Mouse (Mus musculus) liver, embryonic 14.5 days (tissue): ENCODE results near the gene Sfn. TPM values are rescaled to one million over a fixed set of nuclear protein-coding genes. Genes with fewer than 3 reads are reported as not detected.

Experiments
- ATAC-seq: fragments of 200-750 bp; cut with Nextera tagmentation; 2 replicates; pipeline ENCODE4 v1.8.0; 2017; ENCODE audit warnings: moderate number of reproducible peaks, mild to moderate bottlenecking, moderate library complexity; ENCODE audit not compliant: insufficient read depth
- DNase-seq, 3 experiments: peaks; one replicate each; pipeline ENCODE4 v3.0.0-alpha.2; 2012 to 2013; ENCODE audit warnings: low read depth in 3 of 3, low spot score in 3 of 3
- H3K27ac ChIP-seq: fragments of 300-500 bp; sonication (generic); 2 replicates; pipeline ENCODE4 v1.5.1; 2014; ENCODE audit warnings: moderate library complexity, mild to moderate bottlenecking, control low read depth, inconsistent platforms
- H3K27me3 ChIP-seq: fragments of 300-500 bp; sonication (generic); 2 replicates; pipeline ENCODE4 v1.6.1; 2014; ENCODE audit warnings: mild to moderate bottlenecking, low read length, moderate library complexity; ENCODE audit not compliant: control insufficient read depth, insufficient read depth
- H3K36me3 ChIP-seq: fragments of 300-500 bp; sonication (generic); replicated peaks from 2 replicates; pipeline ENCODE4 v1.6.1; 2014; ENCODE audit warnings: low read depth; ENCODE audit not compliant: control insufficient read depth, insufficient read depth
- H3K4me1 ChIP-seq, 2 experiments: fragments of 200-500 bp in 1 of 2; fragments of 300-500 bp in 1 of 2; sonication (generic) in 1 of 2; replicated peaks; 2 replicates each; pipeline ENCODE4 v1.6.1; 2012 to 2014; ENCODE audit warnings: antibody characterized with exemption in 1 of 2, inconsistent platforms in 1 of 2, low read length in 1 of 2; ENCODE audit not compliant: control insufficient read depth in 2 of 2, insufficient read depth in 2 of 2
- H3K4me2 ChIP-seq: fragments of 300-500 bp; sonication (generic); 2 replicates; pipeline ENCODE4 v1.6.1; 2014; ENCODE audit warnings: low read depth, mild to moderate bottlenecking, control low read depth, moderate library complexity
- H3K4me3 ChIP-seq, 2 experiments: fragments of 200-500 bp in 1 of 2; fragments of 300-500 bp in 1 of 2; sonication (generic) in 1 of 2; 2 replicates each; pipeline ENCODE4 v1.5.1; 2012 to 2014; ENCODE audit warnings: low read depth in 2 of 2, low read length in 2 of 2, mild to moderate bottlenecking in 2 of 2, control low read depth in 1 of 2, inconsistent platforms in 1 of 2, moderate library complexity in 1 of 2; ENCODE audit not compliant: insufficient read depth in 1 of 2
- H3K9ac ChIP-seq: fragments of 300-500 bp; sonication (generic); replicated peaks from 2 replicates; pipeline ENCODE4 v1.6.1; 2014; ENCODE audit warnings: mild to moderate bottlenecking, control low read depth, moderate library complexity
- H3K9me3 ChIP-seq: fragments of 300-500 bp; sonication (generic); 2 replicates; pipeline ENCODE4 v1.6.1; 2016; ENCODE audit warnings: low read length, mixed read lengths; ENCODE audit not compliant: control insufficient read depth
- CTCF ChIP-seq: IDR thresholded peaks from 2 replicates; pipeline ENCODE4 v1.5.1; 2016; ENCODE audit warnings: antibody characterized with exemption, low read depth, control low read depth
- EP300 ChIP-seq: IDR thresholded peaks from 2 replicates; pipeline ENCODE4 v1.6.1; 2016; ENCODE audit warnings: antibody characterized with exemption, low read depth
- WGBS: fragments of 180-500 bp; shearing (Covaris S2); extraction: QIAGEN DNeasy Blood & Tissue Kit; methylation state at CpG from one replicate; pipeline ENCODE4 v1.1.7; 2014; ENCODE audit not compliant: insufficient replicate concordance; 5-methylcytosine and 5-hydroxymethylcytosine counted together
- polyA plus RNA-seq, 2 experiments: library from polyadenylated mRNA; depleted of rRNA in 1 of 2; stranded (reverse) in 1 of 2; unstranded in 1 of 2; fragments of >200 nt; fragmentation: Nextera tagmentation in 1 of 2; extraction: Ambion mirVana in 1 of 2; gene quantifications; 2 replicates each; pipeline versions ENCODE4 v1.2.1 to v1.2.3; 2012 to 2014

Gene Sfn
- polyA plus RNA-seq, 2 experiments = 0.10 to 0.52 TPM

GRCm38 (mm10) chr4:133569291-133570065, 32.5 kb downstream of the Sfn start:
- peak overlapping the region; percentile 0; the same call in 1 of the 2 replicates for H3K4me2 ChIP-seq
- H3K4me1 ChIP-seq = peaks cover 4 to 9% of the 10 kb centered on the region in 2 experiments; a peak in 3 of 4 replicates
- H3K36me3 ChIP-seq = no peaks in the 10 kb centered on the region
- DNase-seq = no peak
- H3K9ac ChIP-seq = no peak overlapping the region
- no peak for ATAC-seq
- TF ChIP-seq EP300 (no peak), CTCF (no peak)
- H3K4me3 ChIP-seq = no peak overlapping the region
- H3K27ac ChIP-seq = no peak overlapping the region
- H3K27me3 ChIP-seq = no peaks in the 10 kb centered on the region
- H3K9me3 ChIP-seq = no peaks in the 10 kb centered on the region; the same call in 1 of the 2 replicates
- WGBS = 64% methylated on average over 10 of the region's 10 CpGs

GRCm38 (mm10) chr4:133567251-133567650, 34.7 kb downstream of the Sfn start:
- Histone ChIP-seq H3K36me3 (no peaks in the 10 kb centered on the region), H3K27ac (no peak overlapping the region), H3K9ac (no peak overlapping the region), H3K9me3 (no peaks in the 10 kb centered on the region; the same call in 1 of the 2 replicates), H3K27me3 (no peaks in the 10 kb centered on the region), H3K4me1 (0 out of 4 replicates have a peak, but pooled peaks cover 0 to 2% of the 10 kb centered on the region in 2 experiments), H3K4me2 (no peak overlapping the region), H3K4me3 (no peak overlapping the region)
- ATAC-seq (no peak), DNase-seq (no peak)
- TF ChIP-seq EP300 = no peak
- TF ChIP-seq CTCF = no peak
- 25% methylated on average over 8 of the region's 8 CpGs for whole genome bisulfite sequencing

- no peaks in the 10 kb centered on the region for H3K27me3 ChIP-seq
- ATAC-seq = no peak
- no peak for DNase-seq
- no peak overlapping the region for H3K4me3 ChIP-seq
- no peak overlapping the region for H3K27ac ChIP-seq
- H3K4me1 ChIP-seq = 0 out of 4 replicates have a peak, but pooled peaks cover 0 to 2% of the 10 kb centered on the region in 2 experiments
- TF ChIP-seq CTCF (no peak), EP300 (no peak)
- WGBS = 64% methylated on average over 11 of the region's 11 CpGs
- H3K9ac ChIP-seq = no peak overlapping the region
- no peaks in the 10 kb centered on the region; the same call in 1 of the 2 replicates for H3K9me3 ChIP-seq
- no peaks in the 10 kb centered on the region for H3K36me3 ChIP-seq
- no peak overlapping the region for H3K4me2 ChIP-seq
These were observed 38.8 kb downstream of the Sfn start for GRCm38 (mm10) chr4:133563123-133563571.

- DNase-seq (no peak), ATAC-seq (no peak)
- TF ChIP-seq CTCF = no peak
- no peak for TF ChIP-seq EP300
- Histone ChIP-seq H3K9me3 (no peaks in the 10 kb centered on the region; the same call in 1 of the 2 replicates), H3K36me3 (no peaks in the 10 kb centered on the region), H3K27me3 (no peaks in the 10 kb centered on the region), H3K4me1 (no peaks in the 10 kb centered on the region), H3K9ac (no peak overlapping the region), H3K27ac (no peak overlapping the region), H3K4me2 (no peak overlapping the region), H3K4me3 (no peak overlapping the region)
- 59% methylated on average over 4 of the region's 4 CpGs for WGBS
These were observed 40.3 kb downstream of the Sfn start for GRCm38 (mm10) chr4:133561622-133562021.

GRCm38 (mm10) chr4:133559846-133560245, 42.1 kb downstream of the Sfn start:
- 50% methylated on average over 4 of the region's 4 CpGs for WGBS
- H3K27ac ChIP-seq = no peak overlapping the region
- no peaks in the 10 kb centered on the region; the same call in 1 of the 2 replicates for H3K9me3 ChIP-seq
- no peak overlapping the region for H3K9ac ChIP-seq
- ATAC-seq (no peak), DNase-seq (no peak)
- no peak overlapping the region for H3K4me2 ChIP-seq
- no peak overlapping the region for H3K4me3 ChIP-seq
- TF ChIP-seq CTCF (no peak), EP300 (no peak)
- H3K4me1 ChIP-seq = no peaks in the 10 kb centered on the region
- H3K36me3 ChIP-seq = no peaks in the 10 kb centered on the region
- no peaks in the 10 kb centered on the region for H3K27me3 ChIP-seq
